Mouse (Mus musculus): ENCODE measurements around the gene Cln5.

Gene Cln5

DNA sequence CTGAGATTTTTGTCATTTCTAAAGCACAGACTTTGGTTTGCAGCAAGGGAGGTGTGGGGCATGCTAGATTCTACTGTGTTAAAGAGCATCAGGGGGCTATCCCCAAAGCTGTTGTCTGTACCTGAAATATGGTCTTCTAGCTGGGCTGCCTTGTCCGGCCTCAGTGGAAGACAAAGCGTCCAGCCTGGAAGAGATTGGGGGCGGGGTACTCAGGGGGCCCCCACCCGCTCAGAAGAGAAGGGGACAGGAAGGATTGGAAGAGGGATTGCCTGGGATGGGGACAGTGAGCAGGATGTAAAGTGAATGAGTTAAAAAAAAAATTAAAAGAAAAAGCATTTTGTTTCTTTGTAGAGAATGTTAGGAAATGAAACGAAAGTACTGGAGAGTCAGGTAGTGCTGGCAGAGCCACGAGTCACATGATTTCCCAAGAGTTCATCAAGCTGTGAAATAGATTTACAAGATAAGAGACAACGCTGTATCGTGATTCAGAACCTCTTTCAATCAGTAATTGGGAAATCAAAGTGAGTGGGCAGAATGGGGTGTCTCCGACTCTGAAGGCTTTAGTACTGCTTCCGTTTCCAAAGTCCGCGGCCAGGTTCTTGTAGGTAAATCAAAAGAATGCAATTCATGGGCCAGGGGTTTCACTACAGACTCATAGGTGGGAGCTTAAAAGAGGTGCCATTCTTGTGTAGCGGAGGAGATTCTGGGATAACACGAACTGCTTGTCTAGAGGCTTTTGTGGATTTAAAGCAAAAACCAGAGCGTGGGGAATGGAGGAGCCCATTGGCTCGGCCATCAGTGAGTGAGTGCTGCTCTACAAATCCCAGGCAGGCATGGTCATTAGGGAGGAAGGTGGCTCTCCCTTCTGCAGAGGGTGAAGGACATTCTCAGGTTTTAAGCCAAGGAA, 8.2 kb downstream of the Cln5 start:
- DNase-seq (ENCODE audit: low spot score in 2 of 2), result no peak

DNA sequence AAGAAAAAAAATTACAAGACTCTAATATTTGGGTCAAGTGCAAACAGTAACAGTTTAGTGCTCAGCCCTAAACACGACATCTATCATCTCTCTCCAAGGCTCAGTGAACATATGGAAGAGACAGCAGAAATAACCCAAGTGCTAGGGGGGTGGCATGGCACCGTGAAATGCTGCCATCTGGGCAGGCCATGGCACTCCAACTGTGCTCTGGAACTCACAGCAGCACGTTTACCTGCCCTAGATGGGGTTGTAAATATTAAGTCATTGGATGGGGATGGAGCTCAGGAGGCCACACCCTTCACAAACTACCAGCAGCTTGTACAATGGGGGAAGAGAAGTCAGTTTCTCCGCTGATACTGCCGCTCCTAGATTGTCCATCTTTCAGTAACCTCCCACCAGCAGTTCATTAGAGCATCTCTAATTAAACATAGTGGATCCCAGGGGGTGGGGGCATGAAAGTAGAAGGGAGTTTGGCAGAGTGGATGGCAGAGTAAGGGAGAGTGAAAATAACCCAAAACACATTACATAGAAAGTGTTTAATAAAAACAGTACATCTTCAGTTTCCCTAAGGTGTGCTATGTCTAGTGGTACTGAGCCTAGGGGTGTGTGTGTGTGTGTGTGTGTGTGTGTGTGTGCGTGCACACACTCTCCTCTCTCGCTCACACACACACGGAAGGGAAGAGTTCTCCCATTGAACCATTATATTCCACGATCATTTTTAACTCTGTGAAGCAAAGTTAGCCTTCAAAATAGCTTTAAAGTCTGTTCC, 9.4 kb downstream of the Cln5 start:
- DNase-seq (ENCODE audit: low spot score in 2 of 2), result no peak

DNA sequence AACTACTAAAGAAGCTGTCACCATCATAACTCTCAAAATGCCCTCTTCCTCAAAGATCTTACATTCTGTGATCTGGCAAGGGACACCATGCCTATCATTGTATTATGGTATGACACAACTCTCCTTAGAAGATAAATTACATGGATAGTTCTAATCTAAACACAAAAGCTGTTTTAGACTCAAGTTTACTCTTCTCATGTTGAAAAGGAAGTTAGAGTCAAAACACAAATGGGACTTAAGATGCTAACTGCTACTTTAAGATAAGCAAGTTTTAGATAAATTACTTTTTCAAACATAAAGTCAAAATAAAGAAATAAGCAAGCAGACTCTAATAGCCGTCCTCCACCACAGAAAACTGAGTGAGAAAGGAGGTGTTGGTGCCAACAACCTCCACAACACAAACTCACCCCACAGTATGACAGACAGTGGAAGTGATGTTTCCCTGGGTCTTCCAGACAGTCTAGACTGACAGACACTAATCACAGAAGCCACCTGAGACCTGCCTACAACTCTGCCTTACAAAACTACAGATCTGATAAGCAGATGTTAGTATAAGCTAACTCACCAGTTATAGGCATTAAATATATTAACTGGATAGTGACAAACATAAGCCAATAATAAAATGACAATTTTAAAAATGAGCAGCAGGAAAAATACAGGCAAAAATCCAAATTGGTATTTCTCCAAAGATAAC, 16.0 kb downstream of the Cln5 start:
- DNase-seq (ENCODE audit: low spot score in 2 of 2), result no peak

- DNase-seq (ENCODE audit: low spot score in 2 of 2), result no peak
Observed at GRCm38 (mm10) chr14:103086671-103087324, 16.8 kb downstream of the Cln5 start.

DNA sequence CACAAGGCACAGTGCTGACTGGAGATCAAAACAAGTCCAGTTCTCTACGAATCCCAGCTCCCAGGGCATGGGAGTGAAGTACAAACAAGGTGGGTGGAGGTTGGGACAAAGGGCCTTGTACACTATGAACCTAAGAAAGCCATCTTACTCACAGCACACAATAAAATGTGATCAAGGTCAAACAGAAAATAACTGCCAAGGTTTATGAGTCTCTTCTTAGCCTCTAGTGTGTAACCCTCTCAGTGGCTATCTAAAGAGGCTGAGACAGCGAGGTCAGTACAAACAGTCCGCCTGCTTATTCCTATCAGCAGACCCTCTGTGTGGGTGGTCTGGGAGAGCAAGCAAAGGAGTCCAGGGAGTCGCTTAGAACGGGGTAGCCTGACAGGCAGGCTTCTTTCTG, 17.8 kb downstream of the Cln5 start:
- DNase-seq (ENCODE audit: low spot score in 2 of 2), result no peak

DNA sequence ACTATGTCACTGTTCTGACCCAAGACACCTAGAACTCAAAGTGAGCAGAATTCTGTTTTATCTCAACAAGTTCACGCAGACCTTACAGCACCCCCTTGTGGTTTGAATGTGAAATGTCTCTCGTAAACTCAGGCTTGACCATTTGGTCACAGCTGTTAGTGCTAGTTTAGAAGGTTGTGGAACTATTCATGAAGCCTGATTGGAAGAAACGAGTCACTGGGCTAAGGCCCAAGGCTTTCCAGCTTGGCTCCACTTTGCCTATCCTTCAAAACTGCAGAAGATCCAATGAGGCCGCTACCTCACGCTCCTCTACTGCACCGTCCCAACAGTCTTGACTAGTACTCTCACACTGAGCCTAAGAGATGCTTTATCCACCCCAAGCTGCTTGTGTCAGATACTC, 18.6 kb downstream of the Cln5 start:
- DNase-seq (ENCODE audit: low spot score in 2 of 2), result no peak

- DNase-seq (ENCODE audit: low spot score in 2 of 2), result no peak
Observed at GRCm38 (mm10) chr14:103093236-103093635, 23.2 kb downstream of the Cln5 start.

GRCm38 (mm10) chr14:103093670-103094069, 23.7 kb downstream of the Cln5 start:
- DNase-seq (ENCODE audit: low spot score in 2 of 2), result no peak

DNA sequence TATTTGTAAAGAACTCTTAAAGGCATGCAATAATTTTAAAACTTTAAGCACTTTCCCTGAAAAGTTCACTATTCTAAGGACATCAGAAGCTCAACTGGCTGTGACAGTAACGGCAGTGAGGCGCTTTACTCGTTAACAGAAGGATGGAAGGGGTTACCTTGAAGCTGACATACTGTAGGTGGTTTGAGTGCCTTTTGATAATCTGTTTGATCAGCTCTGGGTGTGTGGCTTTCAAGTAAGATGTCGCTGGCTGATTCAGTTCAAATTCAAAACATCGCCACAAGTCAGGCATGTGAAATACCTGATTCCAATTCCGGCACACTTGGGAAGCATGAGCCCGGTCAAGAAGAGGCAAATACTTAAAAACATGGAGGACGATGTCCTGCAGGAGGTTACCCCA, 25.0 kb downstream of the Cln5 start:
- no peak for DNase-seq (ENCODE audit: low spot score in 2 of 2)

DNA sequence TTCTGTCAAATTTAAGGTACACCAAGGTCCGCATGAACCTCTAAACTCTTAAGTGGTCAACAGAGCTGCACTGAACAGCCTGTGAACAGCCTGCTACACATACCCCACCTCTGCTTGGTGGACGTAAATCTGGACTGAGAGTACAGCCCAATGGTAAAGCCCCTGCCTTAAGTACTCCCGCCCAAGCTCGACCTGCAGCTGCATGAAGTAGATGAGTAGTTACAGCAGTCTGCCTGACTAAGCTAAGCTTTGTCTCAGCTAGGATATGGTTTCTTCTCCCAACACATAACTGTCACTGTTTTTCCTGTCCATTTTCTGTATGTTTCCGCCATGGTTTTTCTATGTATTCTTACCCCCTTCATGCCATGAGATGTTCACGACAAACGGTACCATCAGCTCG, 25.8 kb downstream of the Cln5 start:
- no peak for DNase-seq (ENCODE audit: low spot score in 2 of 2)

DNA sequence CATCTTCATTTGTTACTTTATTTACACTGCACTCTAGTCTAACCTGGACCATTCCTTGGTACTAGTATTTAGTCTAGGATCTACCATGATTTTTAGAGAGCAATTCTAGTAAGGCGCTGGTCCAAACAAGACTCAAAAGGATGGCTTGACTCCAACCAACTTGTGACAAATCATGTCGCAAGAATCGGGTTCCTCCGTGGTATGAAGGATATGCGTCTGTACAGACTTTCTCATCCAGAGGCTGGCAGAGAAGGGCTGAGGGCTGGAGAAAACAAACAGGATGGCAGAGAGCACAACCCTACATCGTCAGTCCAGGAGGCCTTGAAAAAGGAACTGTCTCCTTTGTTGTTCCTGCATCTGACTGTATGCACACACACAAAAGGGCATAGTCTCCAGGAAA, 26.6 kb downstream of the Cln5 start:
- no peak for DNase-seq (ENCODE audit: low spot score in 2 of 2)

- no peak for DNase-seq (ENCODE audit: low spot score in 2 of 2)
Observed at GRCm38 (mm10) chr14:103098213-103098586, 28.2 kb downstream of the Cln5 start.

- peak; percentile 52 to 63 for DNase-seq (ENCODE audit: low spot score in 2 of 2)
Observed at GRCm38 (mm10) chr14:103098587-103099235, 28.7 kb downstream of the Cln5 start.

GRCm38 (mm10) chr14:103099238-103099933, 29.4 kb downstream of the Cln5 start, which contains the start of gene Fbxl3:
Gene Fbxl3, minus strand, starts transcription at chr14:103099566.
- DNase-seq (ENCODE audit: low spot score in 2 of 2), result peak; percentile 60 to 68

GRCm38 (mm10) chr14:103100296-103100695, 30.3 kb downstream of the Cln5 start:
- DNase-seq (ENCODE audit: low spot score in 2 of 2), result no peak

DNA sequence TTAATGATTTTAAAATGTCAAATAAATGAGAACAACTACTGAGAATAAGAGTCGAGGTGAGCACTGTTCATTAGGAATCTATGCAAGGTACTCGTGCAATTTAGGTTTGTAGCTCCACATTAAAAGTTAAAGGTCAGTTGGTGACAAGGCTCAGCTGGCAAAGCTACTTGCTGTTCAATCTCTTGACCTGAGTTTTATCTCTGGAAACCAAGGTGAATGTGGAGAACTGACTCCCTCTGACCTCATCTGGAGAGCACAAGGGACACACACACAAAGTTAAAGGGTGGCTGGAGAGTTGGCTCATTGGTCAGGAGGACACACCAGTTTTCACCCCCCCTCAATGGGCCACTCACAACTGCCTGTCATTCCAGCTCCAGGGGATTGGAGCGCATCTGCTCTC, 31.2 kb downstream of the Cln5 start:
- DNase-seq (ENCODE audit: low spot score in 2 of 2), result no peak

- DNase-seq (ENCODE audit: low spot score in 2 of 2), result no peak
Observed at GRCm38 (mm10) chr14:103102246-103102645, 32.2 kb downstream of the Cln5 start.

- no peak for DNase-seq (ENCODE audit: low spot score in 2 of 2)
Observed at GRCm38 (mm10) chr14:103102731-103103335, 32.8 kb downstream of the Cln5 start.

DNA sequence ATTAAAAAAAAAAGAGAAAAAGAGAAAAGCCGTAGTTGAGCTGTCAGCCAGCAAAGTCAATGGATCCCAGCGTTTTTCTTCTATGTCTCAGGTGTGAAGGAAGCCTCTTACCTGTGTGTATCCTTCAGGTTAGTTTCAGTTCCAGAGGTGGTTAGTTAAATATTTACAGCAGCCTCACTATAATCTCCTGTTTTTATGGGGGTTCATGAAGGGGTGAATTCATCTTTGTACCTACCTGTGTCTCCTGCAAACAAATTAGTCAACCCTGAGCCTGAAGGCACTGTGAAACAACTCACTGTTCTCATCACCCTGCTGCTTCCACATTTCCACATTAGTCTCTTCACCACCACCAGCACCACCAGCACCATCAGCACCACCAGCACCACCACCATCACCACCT, 36.3 kb downstream of the Cln5 start:
- no peak for DNase-seq (ENCODE audit: low spot score in 2 of 2)

DNA sequence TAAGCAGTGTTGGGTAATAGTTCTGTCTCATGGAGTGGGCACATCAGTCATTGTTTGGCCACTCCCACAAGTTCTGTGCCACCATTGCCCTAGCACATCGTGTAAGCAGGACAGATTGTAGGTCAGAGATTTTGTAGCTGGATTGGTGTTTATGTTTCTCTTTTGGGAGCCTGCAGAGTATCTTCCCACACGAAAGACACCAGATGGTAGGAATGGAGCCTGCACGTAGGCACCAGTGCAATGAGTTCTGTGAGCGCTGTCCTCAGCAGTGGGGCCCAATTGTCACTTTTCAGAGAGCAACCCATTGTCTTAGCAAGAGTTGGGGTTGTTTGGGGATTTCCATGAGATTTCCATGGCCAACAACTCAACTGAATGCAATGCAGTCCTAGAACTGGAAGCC, 40.0 kb downstream of the Cln5 start:
- DNase-seq (ENCODE audit: low spot score in 2 of 2), result no peak

Data from frontal cortex, postnatal 25 days (tissue).